Mouse (Mus musculus) CH12.LX (cell line): Measurements from ENCODE around the gene Eml2.

Experiments used
- BHLHE40 ChIP-seq: IDR thresholded peaks from 2 replicates; pipeline ENCODE4 v1.6.1; 2011; ENCODE audit warnings: mild to moderate bottlenecking, low read depth, low read length, improper control_type of control experiment
- CTCF ChIP-seq, 2 experiments: IDR thresholded peaks in 1 of 2; conservative IDR thresholded peaks in 1 of 2; 2 replicates each; pipeline ENCODE4 v1.5.1; 2011 to 2012; ENCODE audit warnings: low read depth in 2 of 2, low read length in 2 of 2, improper control_type of control experiment in 1 of 2, inconsistent platforms in 1 of 2, mild to moderate bottlenecking in 1 of 2, moderate library complexity in 1 of 2
- EP300 ChIP-seq: IDR thresholded peaks from 2 replicates; pipeline ENCODE4 v1.6.1; 2011; ENCODE audit warnings: low read length, improper control_type of control experiment
- ETS1 ChIP-seq: conservative IDR thresholded peaks from 2 replicates; pipeline ENCODE4 v1.6.1; 2012; ENCODE audit warnings: low read depth, mild to moderate bottlenecking, inconsistent platforms, low read length, improper control_type of control experiment, moderate library complexity
- JUN ChIP-seq: IDR thresholded peaks from 2 replicates; pipeline ENCODE4 v1.6.1; 2011; ENCODE audit warnings: low read depth, mild to moderate bottlenecking, low read length, improper control_type of control experiment, moderate library complexity; ENCODE audit not compliant: insufficient read depth
- MXI1 ChIP-seq: IDR thresholded peaks from 2 replicates; pipeline ENCODE4 v1.6.1; 2011; ENCODE audit warnings: mild to moderate bottlenecking, low read depth, low read length, improper control_type of control experiment
- POLR2A ChIP-seq: IDR thresholded peaks from 2 replicates; pipeline ENCODE4 v1.6.1; 2011; ENCODE audit warnings: low read depth, mild to moderate bottlenecking, improper control_type of control experiment, low read length
- RCOR1 ChIP-seq: conservative IDR thresholded peaks from 2 replicates; pipeline ENCODE4 v1.6.1; 2012; ENCODE audit warnings: low read depth, mild to moderate bottlenecking, inconsistent platforms, low read length, improper control_type of control experiment

DNA sequence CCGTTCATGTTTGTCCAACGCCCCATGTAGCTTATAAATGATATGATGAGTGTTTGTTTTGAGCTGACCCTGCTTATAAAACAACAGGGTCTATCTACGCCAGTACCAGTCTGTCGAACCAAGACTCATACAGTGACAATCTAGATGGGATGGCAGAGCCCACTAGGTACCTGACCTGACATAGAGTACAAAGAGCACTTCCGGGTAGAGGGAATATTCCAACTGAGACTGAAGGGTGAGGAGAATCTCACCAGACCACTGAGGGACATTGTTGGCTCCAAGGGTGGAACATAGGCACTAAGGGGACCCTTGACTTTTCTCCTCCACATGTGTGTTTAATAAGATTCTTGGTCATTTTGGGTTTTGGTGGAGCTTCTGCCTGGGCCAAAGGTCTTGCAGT lies 53.2 kb downstream of the Eml2 start:
- TF ChIP-seq CTCF (conservative IDR thresholded peaks at IDR 0.05 in 1 of 2, IDR thresholded peaks at IDR 0.05 in 1 of 2; ENCODE audit: low read depth in 2 of 2, low read length in 2 of 2): no peak
- TF ChIP-seq ETS1: no peak
- no peak for TF ChIP-seq POLR2A
- no peak for TF ChIP-seq EP300
- no peak for TF ChIP-seq MXI1
- no peak for TF ChIP-seq JUN
- no peak for TF ChIP-seq BHLHE40
- no peak for TF ChIP-seq RCOR1
